Mouse (Mus musculus): Measurements from ENCODE around the gene Arrdc1.

The Arrdc1 gene

DNA sequence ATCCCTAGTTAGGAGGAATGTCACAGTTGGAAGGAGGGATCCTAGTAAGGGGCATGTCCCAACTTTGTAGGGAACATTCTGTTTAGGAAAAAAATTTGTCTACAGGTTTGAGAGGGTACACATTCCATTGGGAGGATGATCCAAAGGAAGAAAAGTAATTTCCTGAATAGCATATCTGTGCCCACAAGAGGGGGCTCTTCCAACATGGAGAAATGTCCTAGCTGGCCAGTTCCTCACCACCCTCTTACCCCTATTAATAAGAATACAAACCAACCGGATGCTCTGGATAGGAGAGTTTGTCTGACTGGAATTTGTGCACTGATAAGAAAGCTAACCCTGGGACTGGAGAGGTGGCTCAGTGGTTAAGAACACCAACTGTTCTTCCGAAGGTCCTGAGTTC, 11.5 kb downstream of the Arrdc1 start:
- peak; percentile 29 for DNase-seq

DNA sequence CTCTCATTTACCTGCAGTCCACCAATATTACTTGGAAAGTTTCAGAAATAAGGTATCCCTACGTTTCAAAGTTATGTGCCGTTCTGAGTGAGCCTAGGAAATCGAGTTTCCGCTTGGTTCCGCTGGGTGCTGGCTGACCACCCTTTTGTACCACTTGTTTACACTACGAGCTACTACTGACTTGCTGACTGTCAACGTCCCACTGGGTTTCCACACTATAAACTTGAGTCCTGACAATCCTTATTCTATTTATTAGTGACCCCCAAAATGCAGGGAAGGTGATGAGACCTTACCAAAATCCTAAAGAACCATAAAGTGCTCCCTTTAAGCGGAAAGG, 15.2 kb downstream of the Arrdc1 start:
- no peak for DNase-seq

DNA sequence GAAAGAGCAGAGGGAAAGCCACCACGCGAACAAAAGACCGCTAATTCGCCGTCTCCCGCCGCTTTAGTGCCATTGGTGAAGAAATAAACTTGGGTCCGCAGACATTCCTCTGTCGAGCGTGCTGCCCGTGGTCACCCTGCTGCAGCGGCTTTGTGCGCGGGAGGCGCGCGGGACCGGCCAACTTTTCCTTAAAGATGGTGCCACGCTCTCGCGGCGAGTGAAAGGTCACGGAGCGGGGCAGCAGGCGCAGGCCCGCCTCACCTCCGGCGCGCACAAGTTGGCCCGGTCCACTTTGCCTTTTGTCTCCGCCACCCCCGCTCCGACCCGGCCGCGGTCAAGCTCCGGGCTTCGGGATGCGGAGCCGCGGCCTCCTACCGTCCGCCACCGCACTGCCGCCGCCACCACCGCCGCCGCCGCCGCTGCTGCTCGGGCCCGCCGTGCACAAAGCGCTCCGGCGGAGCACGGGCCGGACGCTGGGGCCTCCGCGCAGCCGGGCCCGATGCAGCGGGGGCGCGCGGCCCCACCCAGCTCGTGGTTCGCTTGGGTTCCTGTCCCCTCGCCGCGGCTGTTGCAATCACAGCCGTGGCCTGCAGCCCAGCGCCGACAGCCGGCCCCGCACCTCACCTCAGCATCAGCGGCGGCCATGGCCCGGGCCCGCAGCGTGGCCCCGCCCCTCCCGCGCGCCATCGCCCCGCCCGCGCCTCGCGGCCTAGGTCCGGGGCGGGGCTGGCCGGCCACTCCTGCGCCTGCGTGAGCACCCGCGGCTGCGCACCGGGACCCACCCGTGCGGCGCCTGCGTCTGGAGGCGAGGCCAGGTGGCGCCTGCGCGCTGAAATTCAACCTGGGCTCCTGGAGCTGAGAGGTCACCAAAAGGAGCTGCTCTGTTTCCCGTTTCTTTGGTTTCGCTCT, 15.9 kb downstream of the Arrdc1 start, which contains the start of gene Ehmt1:
TSS of gene Ehmt1 (minus strand) at position 685 of the 909 bp plus-strand sequence.
- DNase-seq, result peak; percentile 98

DNA sequence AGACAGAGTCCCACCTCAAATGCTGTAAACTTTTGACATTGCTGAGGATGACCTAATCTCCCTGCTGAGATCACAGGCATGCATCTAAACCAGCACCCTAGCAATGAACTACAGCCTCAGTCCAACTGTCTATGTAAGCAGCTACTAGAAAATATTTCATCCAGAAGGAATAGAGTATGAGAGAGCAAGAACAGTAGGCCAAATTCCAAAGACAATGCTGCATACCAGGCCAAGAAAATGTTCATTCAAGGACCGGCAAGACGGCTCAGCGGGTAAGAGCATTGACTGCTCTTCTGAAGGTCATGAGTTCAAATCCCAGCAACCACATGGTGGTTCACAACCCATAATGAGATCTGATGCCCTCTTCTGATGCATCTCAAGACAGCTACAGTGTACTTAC, 20.3 kb downstream of the Arrdc1 start:
- DNase-seq, result no peak

DNA sequence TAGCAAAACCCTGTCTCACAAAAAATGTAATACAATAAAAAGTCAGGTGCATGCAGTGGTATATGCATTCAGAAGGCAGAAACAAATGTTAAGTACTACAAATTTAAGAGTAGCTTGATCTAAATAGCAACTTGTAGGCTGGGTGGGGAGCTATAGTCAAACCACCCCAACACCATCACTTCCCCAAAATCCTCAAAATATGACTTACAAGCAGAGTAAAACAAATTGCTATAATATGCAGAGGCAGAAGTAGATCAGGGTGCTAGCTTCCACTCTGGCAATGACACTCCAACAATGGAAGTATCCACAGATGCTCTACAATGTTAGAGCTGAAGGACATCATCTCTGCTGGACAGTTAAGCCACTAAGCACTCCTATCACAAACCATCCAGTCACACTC, 22.5 kb downstream of the Arrdc1 start:
- no peak for DNase-seq

DNA sequence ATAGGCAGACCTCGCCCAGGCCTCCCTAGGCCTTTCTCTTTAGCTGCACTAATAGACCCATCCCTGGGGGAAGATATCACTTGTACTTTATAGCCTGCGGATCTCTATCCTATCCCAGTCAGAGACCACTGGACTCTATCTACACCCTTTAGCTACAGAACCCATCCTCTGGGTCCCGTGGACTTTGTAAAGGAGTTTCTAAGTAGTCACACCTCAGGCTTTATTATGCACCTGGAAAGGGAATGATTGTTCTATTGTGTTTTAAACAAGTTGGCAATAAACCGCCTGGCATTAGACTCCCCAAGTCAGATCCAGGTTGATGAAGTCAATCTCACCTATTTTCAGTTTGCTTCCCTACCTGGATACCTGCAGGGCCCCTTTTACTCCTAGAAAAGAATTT, 22.9 kb downstream of the Arrdc1 start:
- no peak for DNase-seq

DNA sequence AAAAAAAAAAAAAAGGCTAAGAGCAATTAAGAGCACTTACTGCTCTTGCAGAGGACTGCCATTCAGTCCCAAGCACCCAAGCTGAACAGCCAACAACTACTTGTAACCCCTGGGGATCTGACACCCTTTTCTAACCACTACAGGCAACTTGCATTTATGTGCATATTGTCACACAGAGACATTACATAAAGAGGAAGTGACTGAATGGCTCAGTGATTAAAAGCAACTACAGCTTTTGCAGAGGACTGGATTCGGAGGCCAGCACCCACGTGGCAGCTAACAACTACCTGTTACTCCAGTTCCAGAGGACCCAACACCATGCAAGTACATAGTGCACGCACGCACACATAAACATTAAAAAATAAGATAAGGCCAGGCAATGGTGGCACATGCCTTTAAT, 24.6 kb downstream of the Arrdc1 start:
- no peak for DNase-seq

DNA sequence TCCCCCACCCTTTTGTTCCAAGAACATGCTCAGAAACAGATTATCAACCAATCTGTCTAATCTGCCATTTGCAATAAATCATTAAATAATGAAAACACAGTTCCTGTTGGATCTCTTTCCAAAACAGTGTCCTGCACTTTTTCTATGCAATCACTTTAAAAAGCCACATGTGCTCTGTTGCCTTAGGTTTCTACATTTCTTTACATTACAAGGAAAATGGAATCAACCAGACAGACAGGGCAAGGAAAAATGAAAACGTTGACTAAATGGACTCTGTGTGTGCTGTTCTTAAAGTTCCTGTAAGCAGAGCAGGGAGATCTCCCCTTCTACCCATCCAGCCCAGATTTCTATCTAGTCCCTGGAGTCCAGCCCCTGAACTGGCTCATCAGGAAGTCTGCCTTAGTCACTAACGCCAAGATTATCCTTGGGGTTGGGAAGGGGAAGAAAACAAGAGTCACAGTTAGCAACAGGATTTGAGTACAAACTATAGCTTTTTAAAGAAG, 29.3 kb downstream of the Arrdc1 start:
- DNase-seq, result no peak

DNA sequence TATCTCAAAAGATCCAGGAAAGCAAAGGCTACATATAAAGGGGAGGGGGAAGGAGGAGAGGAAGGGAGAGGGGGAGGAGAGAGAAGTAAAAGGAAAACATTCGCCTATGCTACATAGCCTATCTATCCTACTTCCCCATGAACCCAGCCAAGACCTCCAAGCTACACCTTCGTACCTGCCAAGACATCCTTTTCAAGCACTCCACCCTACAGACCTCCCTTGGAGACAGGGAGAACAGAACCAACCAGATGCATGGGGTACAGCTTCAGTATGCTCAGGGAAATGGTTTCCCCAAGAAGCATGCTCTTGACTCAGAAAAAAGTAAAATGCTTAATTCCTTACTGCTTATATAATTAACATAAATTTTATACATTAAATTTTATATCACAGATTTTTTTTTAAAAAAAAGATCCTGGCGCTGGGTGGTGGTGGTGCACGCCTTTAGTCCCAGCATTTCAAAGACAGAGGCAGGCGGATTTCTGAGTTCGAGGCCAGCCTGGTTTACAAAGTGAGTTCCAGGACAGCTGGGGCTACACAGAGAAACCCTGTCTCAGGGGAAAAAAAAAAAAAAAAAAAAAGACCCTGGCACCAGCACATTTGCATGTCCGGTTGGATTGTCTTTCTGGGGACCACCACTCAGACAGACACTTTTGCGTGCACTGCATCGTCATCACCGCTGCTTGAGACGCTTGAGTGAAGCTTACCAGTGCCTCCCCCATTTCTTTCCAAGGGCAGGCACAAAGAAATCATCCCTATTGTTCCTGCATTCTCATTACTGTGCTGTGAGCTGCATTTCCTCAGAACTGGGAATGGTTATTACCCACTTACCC, 30.0 kb downstream of the Arrdc1 start:
- peak; percentile 43 for DNase-seq

DNA sequence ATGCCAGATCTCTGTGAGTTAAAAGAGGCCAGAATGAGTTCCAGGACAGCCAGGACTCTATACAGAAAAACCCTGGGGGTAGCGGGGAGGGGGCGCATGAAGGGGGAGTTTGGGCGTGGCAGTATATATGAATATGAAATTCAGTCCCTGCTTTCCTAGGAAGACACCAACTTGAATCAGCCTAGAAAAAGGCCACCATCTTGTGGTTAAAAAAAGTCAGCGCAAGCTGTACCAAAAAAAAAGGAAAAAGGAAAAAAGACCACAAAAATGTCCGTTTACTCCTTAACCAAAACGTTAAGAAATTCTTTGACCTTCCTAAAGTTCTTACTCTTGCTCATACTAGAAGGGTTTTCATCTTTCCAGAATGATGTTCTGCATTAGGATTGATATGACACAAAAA, 32.1 kb downstream of the Arrdc1 start:
- no peak for DNase-seq

DNA sequence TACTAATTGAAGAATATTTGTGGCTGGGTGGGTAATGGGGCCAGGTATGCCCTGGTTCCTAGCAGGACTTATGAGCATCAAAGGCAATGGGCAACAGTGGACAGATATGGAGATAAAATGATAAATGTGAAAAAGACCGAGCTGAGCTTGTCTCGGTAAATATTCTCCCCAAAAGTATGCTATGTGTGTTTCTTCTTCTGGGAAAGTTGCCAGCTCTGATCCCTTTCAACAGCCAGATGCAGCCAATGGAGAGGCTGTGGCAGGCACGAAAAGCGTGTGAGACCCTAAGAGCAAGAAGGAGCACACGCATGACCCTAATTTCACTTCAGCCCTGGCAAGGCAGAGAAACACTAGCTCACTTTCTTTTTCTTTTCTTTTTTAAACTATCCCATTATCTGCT, 34.0 kb downstream of the Arrdc1 start:
- no peak for DNase-seq

DNA sequence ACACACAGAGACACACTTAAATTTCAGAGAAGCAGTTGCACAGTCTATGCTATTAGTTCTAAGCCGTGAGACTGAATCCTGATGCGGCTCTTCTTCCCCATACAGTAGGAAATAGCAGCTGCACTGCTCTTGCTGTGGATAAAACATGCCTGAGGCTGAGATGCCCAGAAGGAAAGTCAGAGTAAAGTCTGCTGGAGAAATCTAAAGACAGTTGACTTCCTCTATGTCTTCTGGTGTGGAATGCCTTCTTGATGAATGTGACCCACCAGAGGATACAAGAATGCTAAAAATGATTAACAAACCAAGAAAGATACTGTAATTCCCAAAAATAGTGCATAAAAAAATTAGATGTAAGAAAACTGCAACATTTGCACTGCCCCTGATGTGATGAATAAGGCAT, 35.8 kb downstream of the Arrdc1 start:
- DNase-seq, result no peak

DNA sequence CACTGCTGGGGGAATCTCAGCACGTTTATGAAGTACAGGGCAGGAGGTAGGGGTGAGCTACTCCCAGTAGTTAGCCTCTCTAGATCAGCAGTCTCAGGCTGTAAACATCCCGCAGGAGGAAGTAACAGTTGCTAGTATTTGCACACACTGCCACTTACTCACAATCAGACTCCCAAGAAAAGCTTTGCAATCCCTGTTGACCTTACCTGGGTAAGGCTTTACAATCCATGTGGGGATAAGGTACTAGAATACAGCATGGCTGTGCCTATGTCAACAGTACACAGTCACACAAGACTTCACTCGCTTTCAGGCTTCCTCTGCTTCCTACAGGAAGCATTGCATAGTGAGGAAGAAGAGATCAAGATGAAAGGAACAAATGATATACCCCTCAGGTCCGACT, 38.3 kb downstream of the Arrdc1 start:
- DNase-seq, result no peak

DNA sequence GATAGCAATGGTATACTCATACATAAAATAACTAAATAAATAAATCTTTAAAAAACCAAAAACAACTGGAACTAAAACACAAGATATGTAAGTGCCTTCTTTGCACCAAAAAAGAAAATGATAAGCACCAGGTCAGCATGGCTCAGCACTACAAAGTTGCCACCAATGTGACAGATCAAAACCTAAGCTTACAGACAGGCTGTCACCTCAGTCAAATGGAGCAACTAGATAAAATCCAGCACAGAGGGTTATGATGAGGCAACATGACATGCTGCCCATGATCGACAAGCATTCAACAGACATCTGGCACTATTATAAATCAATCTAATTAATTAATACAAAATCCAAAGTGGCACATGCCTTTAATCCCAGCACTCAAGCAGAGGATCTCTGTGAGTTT, 40.8 kb downstream of the Arrdc1 start:
- DNase-seq, result no peak

DNA sequence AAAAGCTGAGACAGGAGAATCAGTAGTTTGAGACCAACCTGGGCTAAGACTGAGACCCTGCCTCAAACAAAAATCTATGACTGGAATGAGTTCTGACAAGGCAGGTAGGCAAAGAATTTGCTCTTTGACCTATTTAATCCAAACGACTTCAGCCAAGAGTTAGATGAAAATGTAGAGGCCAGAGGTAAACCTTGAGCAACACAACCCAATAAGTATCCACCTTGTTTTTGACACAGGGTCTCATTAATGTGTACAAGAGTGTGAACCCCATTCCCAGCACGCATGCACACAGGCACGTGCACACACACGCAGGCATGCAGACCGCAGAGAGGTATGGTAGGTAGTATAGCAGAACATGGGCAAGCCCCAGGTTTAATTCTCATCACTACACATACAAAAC, 42.7 kb downstream of the Arrdc1 start:
- no peak for DNase-seq

DNA sequence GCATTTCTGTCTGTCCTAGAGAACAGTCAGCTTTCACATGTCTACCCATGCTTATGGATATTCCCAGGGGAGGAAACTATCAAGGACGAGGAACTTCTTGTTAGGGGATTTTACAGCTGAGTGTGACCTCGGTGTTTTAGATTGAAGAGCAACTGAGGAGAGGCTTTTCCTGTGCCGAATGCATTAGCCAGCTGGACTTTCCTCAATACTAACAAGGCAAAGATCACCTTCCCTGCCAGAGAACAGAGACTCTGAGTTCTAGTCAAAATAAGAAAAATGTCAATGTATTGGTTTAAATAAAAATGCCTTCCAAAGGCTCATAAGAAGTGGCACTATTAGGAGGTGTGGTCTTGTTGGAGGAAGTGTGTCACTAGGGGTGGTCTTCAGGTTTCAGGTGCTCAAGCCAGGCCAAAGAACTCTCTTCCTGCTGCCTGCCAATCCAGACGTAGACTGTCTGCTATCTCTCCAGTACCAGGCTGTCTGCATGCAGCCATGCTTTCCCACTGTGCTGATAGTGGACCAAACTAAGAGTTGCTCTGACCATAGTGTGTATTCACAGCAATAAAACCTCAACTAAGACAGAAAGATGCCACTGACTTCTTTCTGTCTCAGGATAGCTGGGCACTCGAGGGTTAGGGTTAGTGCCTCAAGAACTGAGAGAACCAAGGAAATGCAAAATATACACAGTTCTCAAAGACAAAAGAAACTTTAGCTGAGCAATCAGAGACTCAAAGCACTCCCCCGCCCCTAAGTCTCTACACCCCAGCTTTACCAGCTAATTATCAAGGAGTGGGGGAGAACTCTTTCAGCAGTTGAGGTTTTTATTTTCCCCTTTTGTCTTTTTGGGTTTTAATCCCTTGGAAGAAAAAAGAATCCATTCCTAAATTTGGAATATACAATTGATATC, 44.3 kb downstream of the Arrdc1 start:
- DNase-seq, result no peak

DNA sequence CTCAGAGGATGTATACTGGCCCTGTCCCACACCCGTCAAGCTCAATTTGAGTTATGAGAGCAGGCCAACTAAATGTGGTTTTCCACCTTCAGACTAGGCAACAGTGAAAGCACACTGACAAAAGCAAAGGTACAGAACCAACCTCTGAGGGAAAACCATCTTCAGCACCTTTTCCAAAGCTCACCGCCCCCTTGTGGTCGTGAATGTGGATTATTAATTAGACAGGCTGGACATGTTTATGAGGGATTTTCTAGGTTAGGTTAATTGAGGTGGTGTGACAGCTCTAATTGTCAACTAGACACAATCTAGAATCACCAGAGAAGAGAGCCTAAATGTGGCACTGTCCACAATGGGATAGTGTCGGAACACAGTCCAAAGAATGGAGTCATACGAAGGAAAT, 46.2 kb downstream of the Arrdc1 start:
- DNase-seq, result peak; percentile 7

DNA sequence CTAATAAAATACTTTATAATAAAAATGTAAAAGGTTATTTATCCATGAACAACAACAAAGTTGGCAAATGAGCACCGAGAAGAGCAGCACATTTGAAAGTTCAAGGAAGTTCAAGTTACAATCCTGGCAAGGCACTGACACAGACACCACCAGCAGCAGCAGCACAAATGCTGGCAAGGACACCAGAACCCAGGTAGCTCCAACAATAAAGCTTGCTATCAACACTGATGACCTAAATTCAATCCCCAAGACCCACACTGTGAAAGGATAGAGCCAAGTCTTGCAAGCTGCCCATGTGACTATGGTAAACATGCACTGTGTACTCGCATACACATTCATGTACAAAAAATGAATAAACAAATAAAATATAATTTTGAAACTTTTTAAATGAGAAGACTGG, 54.4 kb downstream of the Arrdc1 start:
- DNase-seq, result no peak
